Mouse (Mus musculus) midbrain, embryonic 14.5 days (tissue): ENCODE measurements around the gene Qsox1. TPM values are rescaled to one million over a fixed set of nuclear protein-coding genes. Genes with fewer than 3 reads are reported as not detected.

Experiments used
- ATAC-seq: fragments of 200-750 bp; cut with Nextera tagmentation; 2 replicates; pipeline ENCODE4 v1.8.0; 2017; ENCODE audit warnings: moderate number of reproducible peaks, moderate library complexity; ENCODE audit not compliant: low FRiP score, low TSS enrichment
- DNase-seq: peaks from one replicate; pipeline ENCODE4 v3.0.0-alpha.2; 2015
- H3K27ac ChIP-seq: fragments of 300-500 bp; sonication (generic); replicated peaks from 2 replicates; pipeline ENCODE4 v1.5.1; 2014; ENCODE audit warnings: mild to moderate bottlenecking, low read depth, low read length, moderate library complexity
- H3K27me3 ChIP-seq: fragments of 300-500 bp; sonication (generic); 2 replicates; pipeline ENCODE4 v1.6.1; 2014; ENCODE audit warnings: low read length, control low read depth, mixed read lengths; ENCODE audit not compliant: control insufficient read depth, insufficient read depth
- H3K36me3 ChIP-seq: fragments of 300-500 bp; sonication (generic); 2 replicates; pipeline ENCODE4 v1.6.1; 2014; ENCODE audit warnings: low read length, control low read depth; ENCODE audit not compliant: control insufficient read depth, insufficient read depth
- H3K4me1 ChIP-seq: fragments of 300-500 bp; sonication (generic); 2 replicates; pipeline ENCODE4 v1.6.1; 2014; ENCODE audit warnings: mild to moderate bottlenecking, antibody characterized with exemption, low read length, control low read depth; ENCODE audit not compliant: control insufficient read depth, insufficient read depth
- H3K4me2 ChIP-seq: fragments of 300-500 bp; sonication (generic); 2 replicates; pipeline ENCODE4 v1.6.1; 2014; ENCODE audit warnings: mild to moderate bottlenecking, low read length, moderate library complexity
- H3K4me3 ChIP-seq: fragments of 300-500 bp; sonication (generic); replicated peaks from 2 replicates; pipeline ENCODE4 v1.5.1; 2014; ENCODE audit warnings: low read depth, low read length
- H3K9ac ChIP-seq: fragments of 300-500 bp; sonication (generic); replicated peaks from 2 replicates; pipeline ENCODE4 v1.6.1; 2014; ENCODE audit warnings: mild to moderate bottlenecking, low read length, moderate library complexity
- H3K9me3 ChIP-seq: fragments of 300-500 bp; sonication (generic); 2 replicates; pipeline ENCODE4 v1.6.1; 2016; ENCODE audit warnings: low read length, control low read depth, mixed read lengths; ENCODE audit not compliant: control insufficient read depth
- WGBS: fragments of 180-500 bp; shearing (Covaris S2); extraction: QIAGEN DNeasy Blood & Tissue Kit; methylation state at CpG from one replicate; pipeline ENCODE4 v1.1.7; 2014; 5-methylcytosine and 5-hydroxymethylcytosine counted together
- polyA plus RNA-seq: library from polyadenylated mRNA; unstranded; fragments of >200 nt; fragmentation: Nextera tagmentation; extraction: Ambion mirVana; gene quantifications from 2 replicates; pipeline ENCODE4 v1.2.1, GENCODE M21; 2014

Qsox1 gene
- polyA plus RNA-seq, 1 experiment from 2014 or later, result 7.6 TPM

DNA sequence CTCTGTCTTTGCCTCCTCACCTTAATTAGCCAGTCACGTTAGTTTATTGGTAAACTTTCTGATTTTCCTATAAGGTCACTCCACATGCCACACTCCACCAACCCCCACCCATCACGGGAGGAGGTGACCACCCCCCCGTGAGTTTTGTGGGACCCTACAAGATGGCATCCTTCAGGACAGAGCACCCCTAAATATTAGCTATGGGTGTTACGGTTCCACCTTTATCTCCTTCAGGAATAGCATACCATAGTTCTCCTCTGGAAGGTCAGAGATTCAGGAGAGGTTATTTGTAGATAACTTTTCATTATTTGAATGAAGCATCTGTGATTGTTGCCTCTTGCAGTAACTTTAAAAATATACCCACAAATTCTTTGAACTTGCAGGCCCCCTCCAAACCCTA, 54.0 kb downstream of the Qsox1 start:
- no peaks in the 10 kb centered on the region for H3K4me1 ChIP-seq
- ATAC-seq (peak; percentile 27; the same call in 1 of the 2 replicates), DNase-seq (no peak)
- no peaks in the 10 kb centered on the region for H3K9me3 ChIP-seq
- no peak overlapping the region for H3K4me3 ChIP-seq
- H3K36me3 ChIP-seq, result no peaks in the 10 kb centered on the region
- peaks cover 59% of the 10 kb centered on the region for H3K27me3 ChIP-seq
- 55% methylated on average over 4 of the region's 4 CpGs for WGBS
- H3K27ac ChIP-seq, result no peak overlapping the region
- no peak overlapping the region for H3K9ac ChIP-seq
- no peak overlapping the region for H3K4me2 ChIP-seq

DNA sequence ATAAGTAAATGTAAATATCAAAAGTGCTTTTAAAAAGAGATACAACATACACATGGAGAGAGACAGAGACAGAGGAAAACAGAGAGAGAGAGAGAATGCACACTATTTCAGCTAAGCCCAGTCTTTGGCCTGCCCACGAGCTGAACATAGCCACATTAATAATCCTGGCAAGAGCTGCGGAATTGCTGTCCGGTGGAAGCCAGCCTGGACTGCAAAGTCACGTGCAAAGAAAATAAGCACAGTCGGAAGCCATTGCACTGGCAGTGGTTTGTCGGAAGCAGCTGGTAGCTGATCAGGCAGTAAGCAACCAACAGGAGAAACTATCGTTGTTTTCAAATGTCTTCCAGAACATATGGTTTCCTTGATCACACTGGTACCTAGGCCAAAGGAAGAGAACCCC, 55.1 kb downstream of the Qsox1 start:
- ATAC-seq (no peak), DNase-seq (no peak)
- no peak overlapping the region for H3K27ac ChIP-seq
- H3K9ac ChIP-seq, result no peak overlapping the region
- H3K4me3 ChIP-seq, result no peak overlapping the region
- H3K4me2 ChIP-seq, result no peak overlapping the region
- H3K9me3 ChIP-seq, result no peaks in the 10 kb centered on the region
- no peaks in the 10 kb centered on the region for H3K4me1 ChIP-seq
- peaks cover 62% of the 10 kb centered on the region for H3K27me3 ChIP-seq
- 62% methylated on average over 7 of the region's 7 CpGs for WGBS
- H3K36me3 ChIP-seq, result no peaks in the 10 kb centered on the region

DNA sequence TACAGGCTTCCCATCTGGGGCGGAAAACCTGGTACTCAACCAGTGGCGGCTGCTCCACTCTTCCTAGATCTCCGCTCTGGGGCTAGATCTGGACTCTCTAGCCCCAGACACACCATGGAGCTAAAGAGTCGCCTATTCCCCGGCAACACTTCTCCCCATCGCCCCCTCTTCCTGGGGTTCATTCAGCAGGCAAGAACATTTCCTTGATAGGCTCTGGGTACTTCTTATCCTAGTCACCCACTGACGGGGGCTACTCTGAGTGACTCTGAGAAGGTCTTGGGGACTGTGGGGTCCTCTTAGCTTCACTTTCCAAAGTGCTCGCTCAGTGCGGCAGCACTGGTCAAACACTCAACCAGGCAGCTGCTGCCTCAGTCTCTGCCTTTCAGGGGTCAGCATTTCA, 59.3 kb downstream of the Qsox1 start:
- no peak overlapping the region for H3K27ac ChIP-seq
- H3K9me3 ChIP-seq, result no peaks in the 10 kb centered on the region
- 70% methylated on average over 9 of the region's 9 CpGs for WGBS
- H3K4me3 ChIP-seq, result no peak overlapping the region
- ATAC-seq, result no peak
- H3K9ac ChIP-seq, result no peak overlapping the region
- peaks cover 72% of the 10 kb centered on the region for H3K27me3 ChIP-seq
- DNase-seq, result no peak
- no peak overlapping the region for H3K4me2 ChIP-seq
- H3K36me3 ChIP-seq, result no peaks in the 10 kb centered on the region
- no peaks in the 10 kb centered on the region for H3K4me1 ChIP-seq

DNA sequence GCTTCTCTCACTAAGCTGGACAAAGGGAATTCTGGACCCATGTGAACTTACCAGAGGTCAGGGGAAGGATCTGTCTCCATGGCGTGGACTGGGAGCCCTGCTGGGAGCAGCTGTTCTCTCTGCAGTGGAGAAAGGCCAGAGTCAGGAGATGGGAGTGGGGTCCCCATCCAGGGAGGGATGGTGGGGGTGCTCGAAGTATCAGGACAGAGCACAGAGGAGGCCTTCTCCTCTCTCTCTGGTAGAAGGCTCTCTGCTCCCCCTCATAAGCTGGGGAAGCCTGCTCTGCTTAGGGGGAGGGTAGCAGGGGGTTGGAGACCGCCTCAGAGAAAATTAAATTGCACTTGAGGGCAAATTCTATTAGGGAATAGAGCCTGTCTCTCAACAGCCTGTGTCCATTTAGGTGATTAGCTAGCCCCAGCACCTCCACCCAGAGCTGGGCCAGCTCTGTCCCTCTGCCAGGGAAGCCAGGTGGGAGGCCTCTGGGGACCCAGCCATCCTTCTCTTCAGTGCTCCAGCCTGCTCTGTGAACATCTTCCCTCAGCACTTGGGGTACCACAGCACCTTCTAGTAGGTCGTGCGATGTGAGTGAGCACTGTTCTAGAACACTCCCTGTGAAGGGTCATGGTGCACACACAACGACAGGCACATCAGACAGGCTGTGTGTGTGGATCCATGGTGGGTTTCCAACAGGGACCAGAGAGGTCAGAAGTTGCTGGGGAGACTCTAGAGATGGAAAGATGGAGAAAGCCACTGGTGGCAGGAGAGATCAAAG, 61.0 kb downstream of the Qsox1 start, which contains the start of gene Lhx4:
Gene Lhx4 (minus strand): TSS at position 201 of the 772 bp plus-strand sequence.
- DNase-seq (no peak), ATAC-seq (no peak)
- Histone ChIP-seq H3K36me3 (no peaks in the 10 kb centered on the region), H3K4me1 (no peaks in the 10 kb centered on the region), H3K4me2 (no peak within 1 kb of the TSS), H3K27me3 (peaks cover 83% of the 10 kb centered on the region), H3K4me3 (no peak within 1 kb of the TSS), H3K27ac (no peak within 1 kb of the TSS), H3K9me3 (no peaks in the 10 kb centered on the region), H3K9ac (no peak within 1 kb of the TSS)
- WGBS, result 65% methylated on average over 6 of the region's 6 CpGs

DNA sequence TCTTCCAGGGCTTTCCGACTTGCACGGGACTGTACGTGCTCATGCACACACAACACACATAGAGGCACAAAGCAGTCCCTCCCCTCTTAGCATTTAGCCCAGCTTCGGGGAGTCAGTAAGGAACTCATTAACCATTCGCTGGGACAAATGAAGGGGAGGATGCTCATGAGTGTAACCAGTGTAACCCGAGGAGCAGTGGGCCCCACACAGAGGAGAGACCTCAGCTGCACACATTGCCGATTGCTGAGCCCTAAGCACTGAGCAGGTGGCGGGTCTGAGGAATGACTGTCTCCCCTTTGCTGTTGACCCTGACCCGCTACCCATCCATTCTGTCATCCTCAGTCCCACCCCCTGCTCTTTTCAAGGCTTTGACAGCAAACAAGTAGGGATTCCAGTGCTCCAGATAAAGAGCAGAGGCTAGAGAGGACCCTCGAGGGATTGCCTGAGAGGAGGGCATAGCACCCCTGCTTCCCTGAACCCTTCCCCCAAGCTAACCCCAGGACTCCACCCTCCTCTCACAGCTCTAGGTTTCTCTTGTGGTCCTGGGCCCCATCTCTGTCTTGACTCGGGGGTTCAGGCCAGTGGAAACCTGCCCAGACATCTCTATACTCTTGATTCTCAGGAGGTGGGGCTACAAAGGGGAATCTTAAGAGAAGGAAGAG, 62.0 kb downstream of the Qsox1 start:
- WGBS, result 13% methylated on average over 11 of the region's 11 CpGs
- Histone ChIP-seq H3K9ac (no peak overlapping the region), H3K4me3 (no peak overlapping the region), H3K9me3 (no peaks in the 10 kb centered on the region), H3K4me1 (no peaks in the 10 kb centered on the region), H3K27me3 (peaks cover 93% of the 10 kb centered on the region), H3K36me3 (no peaks in the 10 kb centered on the region), H3K27ac (no peak overlapping the region), H3K4me2 (no peak overlapping the region)
- no peak for DNase-seq
- ATAC-seq, result no peak

DNA sequence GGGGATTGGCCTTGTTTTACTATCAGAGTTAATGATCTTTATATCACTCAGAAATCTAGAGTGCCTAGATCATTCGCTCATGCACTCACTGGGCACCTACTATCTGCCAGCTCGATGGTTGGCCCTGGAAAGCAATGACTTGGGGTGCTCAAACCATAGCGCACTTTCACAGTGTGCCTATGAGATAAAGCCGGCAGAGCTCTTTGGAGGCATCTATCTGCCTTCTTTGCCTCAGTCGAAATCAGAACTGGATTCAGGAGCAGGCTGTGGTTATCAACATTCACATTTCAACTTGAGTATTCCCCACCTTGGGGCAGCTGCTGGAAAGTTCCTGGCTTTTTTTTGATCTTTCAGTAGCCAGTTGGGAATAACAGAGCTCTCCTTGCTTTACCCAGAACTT, 64.8 kb downstream of the Qsox1 start:
- H3K27me3 ChIP-seq, result peaks cover 94% of the 10 kb centered on the region
- no peaks in the 10 kb centered on the region for H3K9me3 ChIP-seq
- WGBS, result 74% methylated on average over 5 of the region's 5 CpGs
- H3K27ac ChIP-seq, result no peak overlapping the region
- no peaks in the 10 kb centered on the region for H3K36me3 ChIP-seq
- H3K4me1 ChIP-seq, result 0 out of 2 replicates have a peak, but pooled peaks cover under 1% of the 10 kb centered on the region
- no peak overlapping the region for H3K4me3 ChIP-seq
- no peak for DNase-seq
- no peak for ATAC-seq
- no peak overlapping the region for H3K4me2 ChIP-seq
- H3K9ac ChIP-seq, result no peak overlapping the region

DNA sequence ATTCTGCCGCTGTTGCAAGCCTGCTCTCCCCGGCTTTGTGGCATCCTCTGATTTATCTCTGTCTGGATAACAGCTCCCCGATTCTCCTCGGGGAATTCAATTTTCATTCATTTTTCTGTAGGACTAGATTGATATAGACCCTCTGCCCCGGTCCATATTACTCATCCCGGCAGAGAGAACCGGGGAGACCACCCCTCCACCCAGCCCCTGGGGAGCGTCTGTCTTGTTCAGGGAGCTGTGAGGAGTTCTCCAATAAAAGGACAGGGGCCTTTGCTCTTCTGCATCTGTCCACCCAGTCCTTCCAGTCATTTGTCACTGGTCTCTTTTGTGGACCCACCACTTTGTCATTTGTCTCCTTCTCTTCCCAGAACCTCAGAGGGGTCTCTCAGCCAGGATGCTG, 65.7 kb downstream of the Qsox1 start:
- WGBS, result 10% methylated on average over 8 of the region's 8 CpGs
- H3K9me3 ChIP-seq, result no peaks in the 10 kb centered on the region
- no peak for DNase-seq
- peaks cover 94% of the 10 kb centered on the region for H3K27me3 ChIP-seq
- H3K4me3 ChIP-seq, result no peak overlapping the region
- no peak overlapping the region for H3K4me2 ChIP-seq
- ATAC-seq, result no peak
- peaks cover 10% of the 10 kb centered on the region for H3K4me1 ChIP-seq
- H3K36me3 ChIP-seq, result no peaks in the 10 kb centered on the region
- no peak overlapping the region for H3K27ac ChIP-seq
- H3K9ac ChIP-seq, result no peak overlapping the region

DNA sequence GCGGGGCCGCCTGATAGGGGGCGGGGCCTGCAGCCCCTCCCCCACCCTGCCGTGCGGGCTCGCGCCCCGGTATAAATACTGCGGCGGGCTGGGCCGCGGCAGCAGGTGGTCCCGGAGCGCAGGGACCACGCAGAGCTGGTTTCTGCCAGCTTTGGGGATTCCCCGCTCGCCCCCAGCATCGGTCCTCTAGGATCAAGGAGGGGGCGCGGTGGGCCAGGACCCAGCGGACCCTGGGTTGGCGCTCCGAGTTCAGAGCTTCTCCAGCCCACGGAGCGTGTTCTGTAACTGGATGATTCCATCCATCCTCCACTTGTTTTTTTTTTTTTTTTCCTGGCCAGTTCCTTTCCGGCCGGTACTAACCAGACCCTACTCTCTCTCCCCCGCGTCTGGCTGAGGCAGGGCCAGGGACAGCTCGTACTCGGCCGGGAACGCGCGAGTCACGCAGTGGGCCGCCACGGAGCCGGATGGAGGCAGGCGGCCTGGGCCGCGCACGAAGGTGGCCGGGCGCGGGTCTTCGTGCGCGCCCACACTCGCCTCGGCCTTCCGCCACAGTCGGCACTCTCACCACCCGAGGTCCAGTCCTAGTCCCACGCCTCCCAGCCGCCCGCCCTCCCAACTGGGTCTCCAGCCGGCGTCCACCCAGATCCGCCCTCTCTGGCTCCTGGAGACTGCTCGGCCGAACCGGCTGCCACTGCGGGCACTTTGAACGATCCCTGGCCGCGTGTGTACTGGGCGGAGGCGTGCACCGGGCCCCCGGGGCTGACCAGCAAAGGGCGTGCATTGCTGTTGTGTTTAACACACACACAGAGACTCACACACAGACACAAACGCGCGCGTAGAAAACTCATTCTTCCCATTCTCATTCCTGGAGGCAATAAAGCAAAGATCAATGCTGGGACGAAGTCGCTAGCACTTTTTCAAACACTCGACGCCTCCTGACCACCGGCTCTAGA, 70.0 kb downstream of the Qsox1 start:
- Histone ChIP-seq H3K36me3 (no peaks in the 10 kb centered on the region), H3K27me3 (peaks cover 94% of the 10 kb centered on the region), H3K9ac (peak overlapping the region; percentile 34; the same call in 1 of the 2 replicates), H3K27ac (no peak overlapping the region), H3K4me2 (peak overlapping the region; percentile 68), H3K4me1 (peaks cover 19% of the 10 kb centered on the region), H3K9me3 (no peaks in the 10 kb centered on the region), H3K4me3 (peak overlapping the region; percentile 36)
- ATAC-seq (no peak; the same call in none of the 2 replicates), DNase-seq (no peak)
- under 1% methylated on average over 81 of the region's 81 CpGs for WGBS
